Mouse (Mus musculus): Measurements from ENCODE around the gene Lrrc28. TPM values are rescaled to one million over a fixed set of nuclear protein-coding genes. Genes with fewer than 3 reads are reported as not detected.

The Lrrc28 gene
- polyA plus RNA-seq, 1 experiment from 2014 or later, result 30.6 TPM

DNA sequence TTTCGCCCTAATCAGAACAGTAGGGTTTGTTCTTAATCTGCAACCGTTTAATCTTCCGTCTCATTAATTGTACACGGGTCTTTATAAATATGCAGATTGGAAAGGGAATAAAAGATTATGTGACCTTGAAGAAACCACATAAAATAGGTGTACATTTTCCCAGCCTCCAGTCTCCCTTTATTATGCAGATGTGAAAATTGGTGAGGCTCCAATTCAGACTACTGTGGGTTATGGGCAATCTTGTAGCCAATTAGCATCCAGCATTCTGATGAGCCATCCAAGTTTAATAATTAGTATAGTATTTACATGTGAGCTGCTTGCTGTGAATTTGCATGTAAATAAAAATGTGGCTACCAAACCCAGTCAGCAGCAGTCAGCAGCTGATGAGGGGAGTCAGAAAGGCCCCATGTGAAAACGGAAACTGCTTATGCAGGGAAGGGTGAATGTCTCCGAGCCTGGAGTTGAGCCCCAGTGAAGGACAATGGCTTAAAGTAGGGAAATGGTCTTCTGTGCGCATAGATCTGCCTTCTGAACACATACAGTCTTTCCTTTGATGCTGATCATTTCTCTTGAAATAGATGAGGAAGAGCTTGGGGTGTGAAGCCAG is 176.2 kb downstream of the Lrrc28 start:
- peak overlapping the region; percentile 61 for H3K27ac ChIP-seq (replicated peaks)
- whole genome bisulfite sequencing, result 34% methylated on average over 7 of the region's 7 CpGs
- peak; percentile 59 for ATAC-seq (ENCODE audit: low read depth)
- no peaks in the 10 kb centered on the region for H3K36me3 ChIP-seq
- H3K9me3 ChIP-seq, result no peaks in the 10 kb centered on the region
- no peak overlapping the region for H3K4me2 ChIP-seq
- no peak overlapping the region for H3K4me3 ChIP-seq
- peaks cover 28% of the 10 kb centered on the region for H3K4me1 ChIP-seq (replicated peaks)
- no peak overlapping the region for H3K9ac ChIP-seq
- H3K27me3 ChIP-seq, result no peaks in the 10 kb centered on the region

DNA sequence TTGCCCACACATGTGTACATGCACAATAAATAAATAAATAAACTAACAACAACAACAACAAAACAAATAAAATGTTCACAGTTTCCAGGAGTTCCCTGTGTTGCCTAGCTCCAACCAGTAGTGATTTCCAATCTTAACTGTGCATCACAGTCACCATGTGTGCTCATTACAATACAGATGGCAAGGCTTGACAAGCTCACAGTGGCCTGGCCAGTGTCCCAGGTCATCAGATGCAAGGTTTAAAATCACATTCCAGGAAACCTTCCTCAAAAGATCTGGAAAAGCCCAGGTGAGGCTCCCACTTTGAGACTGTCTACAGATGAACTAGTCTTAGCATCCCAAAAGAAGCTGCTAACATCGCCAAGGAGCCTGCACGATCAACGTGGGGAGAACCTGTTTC is 176.9 kb downstream of the Lrrc28 start:
- Histone ChIP-seq H3K4me2 (no peak overlapping the region), H3K4me3 (no peak overlapping the region), H3K9me3 (no peaks in the 10 kb centered on the region), H3K9ac (no peak overlapping the region), H3K4me1 (replicated peaks) (peaks cover 35% of the 10 kb centered on the region), H3K27me3 (no peaks in the 10 kb centered on the region), H3K36me3 (no peaks in the 10 kb centered on the region), H3K27ac (replicated peaks) (peak overlapping the region; percentile 57)
- no peak for ATAC-seq (ENCODE audit: low read depth)
- WGBS, result 79% methylated on average over 3 of the region's 3 CpGs

DNA sequence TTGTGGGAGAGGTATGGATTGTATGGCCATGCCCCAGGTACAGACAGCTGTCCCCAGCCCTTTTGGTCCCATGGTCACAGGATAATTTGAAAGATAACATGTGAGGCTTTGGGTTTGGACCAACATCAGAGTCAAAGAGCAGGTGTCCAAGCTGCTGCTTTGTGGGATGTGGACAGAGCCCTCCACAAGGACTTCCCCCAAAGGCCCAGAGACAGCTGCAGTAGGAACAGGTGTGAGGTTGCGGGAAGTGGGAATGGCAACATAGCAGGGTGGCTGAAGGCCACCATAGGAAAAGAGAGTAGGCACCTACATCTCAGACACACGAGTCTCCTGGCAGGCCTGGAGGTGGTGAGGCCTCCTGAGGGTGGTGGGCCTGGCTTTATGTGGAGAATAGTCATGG is 178.7 kb downstream of the Lrrc28 start:
- WGBS, result 84% methylated on average over 2 of the region's 2 CpGs
- Histone ChIP-seq H3K27me3 (no peaks in the 10 kb centered on the region), H3K4me1 (replicated peaks) (peaks cover 53% of the 10 kb centered on the region), H3K36me3 (no peaks in the 10 kb centered on the region), H3K9ac (no peak overlapping the region), H3K9me3 (no peaks in the 10 kb centered on the region), H3K27ac (replicated peaks) (no peak overlapping the region), H3K4me2 (no peak overlapping the region), H3K4me3 (no peak overlapping the region)
- no peak for ATAC-seq (ENCODE audit: low read depth)

DNA sequence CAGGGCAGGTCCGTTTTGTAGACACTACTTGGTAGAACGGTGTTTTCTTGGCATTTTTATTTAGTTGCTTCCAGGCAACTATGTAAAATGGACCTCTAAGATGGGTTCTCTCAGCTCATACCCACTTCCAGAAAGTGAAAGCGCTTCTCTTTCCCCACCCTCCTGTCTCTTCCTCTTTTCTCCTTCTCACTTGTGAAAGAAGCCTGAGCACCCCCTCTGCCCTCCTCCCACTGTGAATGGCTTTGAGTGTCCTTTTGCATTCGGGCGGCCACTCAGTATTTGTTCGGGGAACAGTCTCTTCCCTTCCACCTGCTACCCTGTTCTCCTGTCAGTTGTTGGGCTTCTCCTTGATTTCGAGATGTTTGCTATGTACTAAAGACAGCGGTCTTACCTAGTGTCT is 180.4 kb downstream of the Lrrc28 start:
- Histone ChIP-seq H3K4me2 (no peak overlapping the region), H3K27ac (replicated peaks) (0 out of 2 replicates have a peak overlapping the region, but pooled peaks have one; percentile 10), H3K9me3 (no peaks in the 10 kb centered on the region), H3K4me3 (no peak overlapping the region), H3K9ac (no peak overlapping the region), H3K27me3 (no peaks in the 10 kb centered on the region), H3K36me3 (no peaks in the 10 kb centered on the region), H3K4me1 (replicated peaks) (peaks cover 49% of the 10 kb centered on the region)
- 91% methylated on average over 8 of the region's 8 CpGs for WGBS
- no peak for ATAC-seq (ENCODE audit: low read depth)

DNA sequence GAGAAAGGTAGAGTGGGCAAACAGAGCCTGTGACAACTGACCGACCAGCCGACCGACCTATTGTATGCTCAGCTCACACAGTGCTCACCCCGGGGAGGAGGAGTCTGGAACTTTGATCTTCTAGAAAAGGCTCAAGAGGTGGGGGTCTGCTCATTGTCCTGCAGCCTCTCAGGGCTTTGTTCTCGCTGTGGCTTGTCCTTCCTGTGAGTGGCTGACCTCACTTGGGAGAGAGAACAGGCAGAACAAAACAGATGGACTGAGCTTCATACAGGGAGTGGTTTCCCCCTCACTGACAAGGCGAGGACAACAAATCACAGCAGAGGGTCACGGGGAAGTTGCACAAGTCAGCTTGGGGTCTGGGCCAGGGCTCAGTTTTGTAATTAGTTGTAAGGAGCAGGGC is 181.5 kb downstream of the Lrrc28 start:
- H3K9ac ChIP-seq, result no peak overlapping the region
- peaks cover 38% of the 10 kb centered on the region for H3K4me1 ChIP-seq (replicated peaks)
- 0 out of 2 replicates have a peak overlapping the region, but pooled peaks have one; percentile 46 for H3K27ac ChIP-seq (replicated peaks)
- H3K9me3 ChIP-seq, result no peaks in the 10 kb centered on the region
- no peaks in the 10 kb centered on the region for H3K27me3 ChIP-seq
- H3K4me3 ChIP-seq, result no peak overlapping the region
- no peaks in the 10 kb centered on the region for H3K36me3 ChIP-seq
- WGBS, result 6% methylated on average over 7 of the region's 7 CpGs
- ATAC-seq (ENCODE audit: low read depth), result no peak; the same call in 1 of the 2 replicates
- H3K4me2 ChIP-seq, result no peak overlapping the region

Other genes starting within 250 kb of the Lrrc28 start
- gene Ttc23, start 2.1 kb upstream of the Lrrc28 start, polyA plus RNA-seq (2015; fragmentation: Nextera tagmentation; extraction: Ambion mirVana), result 11.7 and 11.9 TPM in 2 replicates
- gene Synm, start 114.5 kb upstream of the Lrrc28 start, polyA plus RNA-seq (2015; fragmentation: Nextera tagmentation; extraction: Ambion mirVana), result 14.5 TPM in 2 replicates

All from neural tube, embryonic 13.5 days (tissue).